Mouse (Mus musculus) stomach, embryonic 15.5 days (tissue): Measurements from ENCODE around the gene Actl6a. TPM values are rescaled to one million over a fixed set of nuclear protein-coding genes. Genes with fewer than 3 reads are reported as not detected.
"Not testable (repeated sequence)": the region's sequence is repeated elsewhere in the genome, so short reads cannot be mapped to it uniquely, and the experiment has no call there.

ENCODE experiments used
- ATAC-seq: fragments of 200-750 bp; cut with Nextera tagmentation; 2 replicates; pipeline ENCODE4 v1.8.0; 2017; ENCODE audit warnings: low read depth, moderate number of reproducible peaks, moderate TSS enrichment; ENCODE audit not compliant: insufficient read depth, low FRiP score
- H3K27ac ChIP-seq: fragments of 300-500 bp; sonication (generic); 2 replicates; pipeline ENCODE4 v1.5.1; 2015; ENCODE audit warnings: mild to moderate bottlenecking, inconsistent platforms
- H3K27me3 ChIP-seq: fragments of 300-500 bp; sonication (generic); replicated peaks from 2 replicates; pipeline ENCODE4 v1.6.1; 2015; ENCODE audit warnings: inconsistent platforms
- H3K36me3 ChIP-seq: fragments of 300-500 bp; sonication (generic); 2 replicates; pipeline ENCODE4 v1.6.1; 2015; ENCODE audit warnings: inconsistent platforms
- H3K4me1 ChIP-seq: fragments of 300-500 bp; sonication (generic); 2 replicates; pipeline ENCODE4 v1.6.1; 2015; ENCODE audit warnings: inconsistent platforms
- H3K4me2 ChIP-seq: fragments of 300-500 bp; sonication (generic); 2 replicates; pipeline ENCODE4 v1.6.1; 2015; ENCODE audit warnings: mild to moderate bottlenecking, inconsistent platforms
- H3K4me3 ChIP-seq: fragments of 300-500 bp; sonication (generic); replicated peaks from 2 replicates; pipeline ENCODE4 v1.5.1; 2015; ENCODE audit warnings: inconsistent platforms
- H3K9ac ChIP-seq: fragments of 300-500 bp; sonication (generic); 2 replicates; pipeline ENCODE4 v1.6.1; 2015; ENCODE audit warnings: inconsistent platforms
- H3K9me3 ChIP-seq: fragments of 300-500 bp; sonication (generic); 2 replicates; pipeline ENCODE4 v1.6.1; 2016; ENCODE audit warnings: inconsistent platforms
- WGBS: fragments of 180-500 bp; shearing (Covaris S2); methylation state at CpG from one replicate; pipeline ENCODE4 v1.1.7; 2015; 5-methylcytosine and 5-hydroxymethylcytosine counted together
- polyA plus RNA-seq: library from polyadenylated mRNA; unstranded; fragments of >200 nt; fragmentation: Nextera tagmentation; extraction: Ambion mirVana; gene quantifications from 2 replicates; pipeline ENCODE4 v1.2.1, GENCODE M21; 2015

The Actl6a gene
- polyA plus RNA-seq, 1 experiment from 2014 or later: 126 TPM

- no peak overlapping the region for H3K9ac ChIP-seq
- H3K27ac ChIP-seq: no peak overlapping the region
- no peak overlapping the region for H3K4me2 ChIP-seq
- no peaks in the 10 kb centered on the region for H3K36me3 ChIP-seq
- H3K27me3 ChIP-seq: no peaks in the 10 kb centered on the region
- no peaks in the 10 kb centered on the region for H3K4me1 ChIP-seq
- no peaks in the 10 kb centered on the region for H3K9me3 ChIP-seq
- no peak overlapping the region for H3K4me3 ChIP-seq
- peak; percentile 39; the same call in 1 of the 2 replicates for ATAC-seq
- WGBS: 37% methylated on average over 7 of the region's 7 CpGs
These were observed 7.8 kb upstream of the Actl6a start for GRCm38 (mm10) chr3:32698228-32698863.

GRCm38 (mm10) chr3:32704021-32704420 is 2.1 kb upstream of the Actl6a start:
- H3K27ac ChIP-seq, ATAC-seq, H3K27me3 ChIP-seq, H3K9me3 ChIP-seq, H3K36me3 ChIP-seq, H3K4me3 ChIP-seq, H3K9ac ChIP-seq, H3K4me2 ChIP-seq, H3K4me1 ChIP-seq: not testable (repeated sequence)
- 88% methylated on average over 6 of the region's 6 CpGs for WGBS

- not testable (repeated sequence) for H3K4me3 ChIP-seq, H3K27me3 ChIP-seq, H3K36me3 ChIP-seq, H3K4me2 ChIP-seq, ATAC-seq, H3K27ac ChIP-seq, H3K4me1 ChIP-seq, H3K9me3 ChIP-seq, H3K9ac ChIP-seq
- WGBS: 83% methylated on average over 10 of the region's 10 CpGs
These were observed 1.5 kb upstream of the Actl6a start for GRCm38 (mm10) chr3:32704632-32705031.

- H3K4me2 ChIP-seq: peak overlapping the region; percentile 66
- H3K27ac ChIP-seq: no peak overlapping the region
- peak overlapping the region; percentile 98 for H3K4me3 ChIP-seq
- no peak overlapping the region for H3K9ac ChIP-seq
- WGBS: 2% methylated on average over 4 of the region's 4 CpGs
- peaks cover 5% of the 10 kb centered on the region for H3K36me3 ChIP-seq
- no peaks in the 10 kb centered on the region for H3K27me3 ChIP-seq
- no peak for ATAC-seq
- peaks cover 4% of the 10 kb centered on the region; the same call in 1 of the 2 replicates for H3K4me1 ChIP-seq
- no peaks in the 10 kb centered on the region for H3K9me3 ChIP-seq
These were observed 1.9 kb downstream of the Actl6a start for GRCm38 (mm10) chr3:32708052-32708367.

- Histone ChIP-seq H3K27me3 (no peaks in the 10 kb centered on the region), H3K4me1 (peaks cover 4% of the 10 kb centered on the region; the same call in 1 of the 2 replicates), H3K4me3 (peak overlapping the region; percentile 98), H3K9ac (peak overlapping the region; percentile 97), H3K4me2 (peak overlapping the region; percentile 66), H3K27ac (peak overlapping the region; percentile 92), H3K36me3 (peaks cover 9% of the 10 kb centered on the region), H3K9me3 (no peaks in the 10 kb centered on the region)
- peak; percentile 100 for ATAC-seq
- under 1% methylated on average over 89 of the region's 90 CpGs for WGBS
These were observed 2.5 kb downstream of the Actl6a start for GRCm38 (mm10) chr3:32708368-32709231.

- peaks cover 4% of the 10 kb centered on the region; the same call in 1 of the 2 replicates for H3K4me1 ChIP-seq
- H3K9me3 ChIP-seq: no peaks in the 10 kb centered on the region
- peak overlapping the region; percentile 97 for H3K9ac ChIP-seq
- H3K4me2 ChIP-seq: peak overlapping the region; percentile 66
- peaks cover 10% of the 10 kb centered on the region for H3K36me3 ChIP-seq
- no peak for ATAC-seq
- no peaks in the 10 kb centered on the region for H3K27me3 ChIP-seq
- peak overlapping the region; percentile 92 for H3K27ac ChIP-seq
- WGBS: 6% methylated on average over 9 of the region's 9 CpGs
- H3K4me3 ChIP-seq: peak overlapping the region; percentile 98
These were observed 3.3 kb downstream of the Actl6a start for GRCm38 (mm10) chr3:32709388-32709787.

- no peak overlapping the region for H3K27ac ChIP-seq
- no peak for ATAC-seq
- 97% methylated on average over 3 of the region's 3 CpGs for WGBS
- no peaks in the 10 kb centered on the region for H3K9me3 ChIP-seq
- no peak overlapping the region for H3K4me2 ChIP-seq
- no peak overlapping the region for H3K4me3 ChIP-seq
- no peaks in the 10 kb centered on the region for H3K27me3 ChIP-seq
- H3K4me1 ChIP-seq: peaks cover 4% of the 10 kb centered on the region; the same call in 1 of the 2 replicates
- H3K9ac ChIP-seq: no peak overlapping the region
- H3K36me3 ChIP-seq: peaks cover 33% of the 10 kb centered on the region
These were observed 7.6 kb downstream of the Actl6a start for GRCm38 (mm10) chr3:32713711-32714110.

GRCm38 (mm10) chr3:32717403-32717802 is 11.3 kb downstream of the Actl6a start:
- not testable (repeated sequence) for H3K4me2 ChIP-seq, H3K27me3 ChIP-seq, H3K4me3 ChIP-seq, H3K9ac ChIP-seq, H3K4me1 ChIP-seq, ATAC-seq, H3K27ac ChIP-seq, H3K9me3 ChIP-seq
- 92% methylated on average over 6 of the region's 6 CpGs for WGBS
- peaks cover 56% of the 10 kb centered on the region for H3K36me3 ChIP-seq

- 93% methylated on average over 5 of the region's 5 CpGs for WGBS
These were observed 12.2 kb downstream of the Actl6a start for GRCm38 (mm10) chr3:32718271-32718670.

GRCm38 (mm10) chr3:32724191-32724590 is 18.1 kb downstream of the Actl6a start:
- Histone ChIP-seq H3K4me3 (no peak overlapping the region), H3K27ac (no peak overlapping the region), H3K27me3 (no peaks in the 10 kb centered on the region), H3K36me3 (peaks cover 55% of the 10 kb centered on the region), H3K9me3 (no peaks in the 10 kb centered on the region), H3K4me1 (no peaks in the 10 kb centered on the region), H3K9ac (no peak overlapping the region), H3K4me2 (no peak overlapping the region)
- no peak for ATAC-seq
- WGBS: 92% methylated on average over 7 of the region's 7 CpGs

More at GRCm38 (mm10) chr3:32718271-32718670, 12.2 kb downstream of the Actl6a start:
- ATAC-seq: no peak
- Histone ChIP-seq H3K9me3 (no peaks in the 10 kb centered on the region), H3K4me3 (no peak overlapping the region), H3K4me1 (no peaks in the 10 kb centered on the region), H3K36me3 (peaks cover 56% of the 10 kb centered on the region), H3K27me3 (no peaks in the 10 kb centered on the region), H3K27ac (no peak overlapping the region), H3K4me2 (no peak overlapping the region), H3K9ac (no peak overlapping the region)

GRCm38 (mm10) chr3:32725951-32726350 is 19.9 kb downstream of the Actl6a start:
- no peak overlapping the region for H3K4me2 ChIP-seq
- no peaks in the 10 kb centered on the region for H3K4me1 ChIP-seq
- H3K36me3 ChIP-seq: peaks cover 57% of the 10 kb centered on the region

GRCm38 (mm10) chr3:32727861-32728260 is 21.8 kb downstream of the Actl6a start:
- Histone ChIP-seq H3K36me3 (peaks cover 59% of the 10 kb centered on the region), H3K9me3 (no peaks in the 10 kb centered on the region), H3K27me3 (no peaks in the 10 kb centered on the region), H3K27ac (no peak overlapping the region), H3K4me1 (no peaks in the 10 kb centered on the region), H3K9ac (no peak overlapping the region), H3K4me2 (no peak overlapping the region), H3K4me3 (no peak overlapping the region)
- no peak for ATAC-seq
- 83% methylated on average over 4 of the region's 4 CpGs for WGBS

More at GRCm38 (mm10) chr3:32725951-32726350, 19.9 kb downstream of the Actl6a start:
- Histone ChIP-seq H3K27me3 (no peaks in the 10 kb centered on the region), H3K27ac (no peak overlapping the region), H3K9ac (no peak overlapping the region), H3K9me3 (no peaks in the 10 kb centered on the region), H3K4me3 (no peak overlapping the region)
- ATAC-seq: no peak
- WGBS: 85% methylated on average over 5 of the region's 5 CpGs
